Mouse (Mus musculus): ENCODE data around the gene Prickle2.

The Prickle2 gene

DNA sequence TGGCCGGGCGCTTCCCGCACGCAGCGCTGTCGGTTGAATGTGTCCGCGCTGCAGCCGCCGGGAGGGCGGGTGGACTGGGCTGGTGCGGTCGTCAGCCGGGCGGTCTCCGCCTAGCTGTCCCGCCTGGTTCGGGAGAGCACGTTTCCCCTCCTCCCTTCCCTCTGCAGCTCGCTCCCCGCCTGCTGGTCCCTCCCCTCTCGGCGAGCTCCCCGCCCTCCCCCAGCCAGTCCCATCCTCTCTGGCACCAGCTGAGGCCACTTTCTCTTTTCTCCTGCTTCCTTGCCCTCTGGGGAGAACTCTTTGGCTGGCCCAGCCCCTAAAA lies at the start of gene Prickle2:
Gene Prickle2 (minus strand): TSS at position 11 of the 322 bp plus-strand sequence.
- in situ Hi-C loops (cut with MboI, MseI), result no loop called here

GRCm38 (mm10) chr6:92752737-92753136 lies 46.8 kb upstream of the Prickle2 start:
- in situ Hi-C loops (cut with MboI, MseI), result no loop called here

- in situ Hi-C loops (cut with MboI, MseI), result no loop called here
Observed at GRCm38 (mm10) chr6:92749420-92749819, 43.5 kb upstream of the Prickle2 start.

- in situ Hi-C loops (cut with MboI, MseI), result no loop called here
Observed at GRCm38 (mm10) chr6:92743605-92744004, 37.6 kb upstream of the Prickle2 start.

GRCm38 (mm10) chr6:92737116-92737515 lies 31.2 kb upstream of the Prickle2 start:
- in situ Hi-C loops (cut with MboI, MseI), result no loop called here

GRCm38 (mm10) chr6:92733651-92734050 lies 27.7 kb upstream of the Prickle2 start:
- in situ Hi-C loops (cut with MboI, MseI), result no loop called here

GRCm38 (mm10) chr6:92728514-92728913 lies 22.6 kb upstream of the Prickle2 start:
- in situ Hi-C loops (cut with MboI, MseI), result no loop called here

GRCm38 (mm10) chr6:92728084-92728483 lies 22.1 kb upstream of the Prickle2 start:
- in situ Hi-C loops (cut with MboI, MseI), result no loop called here

- in situ Hi-C loops (cut with MboI, MseI), result no loop called here
Observed at GRCm38 (mm10) chr6:92727351-92727986, 21.5 kb upstream of the Prickle2 start.

DNA sequence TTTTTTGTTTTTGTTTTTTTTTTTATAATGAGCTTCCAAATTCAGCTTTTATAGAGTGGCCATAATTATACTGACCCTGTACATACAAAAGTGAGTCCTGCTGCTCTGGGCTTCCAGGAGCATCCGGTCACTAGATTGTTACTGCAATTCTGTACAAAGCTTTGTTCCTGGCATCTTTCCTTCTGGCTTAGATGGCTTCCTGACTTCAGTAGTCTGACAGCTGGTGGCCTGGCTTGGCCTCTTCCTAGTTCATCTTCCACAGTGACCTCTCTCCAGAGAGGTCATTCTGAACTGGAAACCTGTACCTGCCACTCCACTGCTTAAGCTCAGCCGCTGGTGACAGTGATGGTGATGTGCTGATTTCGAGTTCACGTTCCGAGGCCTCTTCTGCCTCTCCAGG lies 20.2 kb upstream of the Prickle2 start:
- in situ Hi-C loops (cut with MboI, MseI), result no loop called here

GRCm38 (mm10) chr6:92724394-92724793 lies 18.4 kb upstream of the Prickle2 start:
- in situ Hi-C loops (cut with MboI, MseI), result no loop called here

DNA sequence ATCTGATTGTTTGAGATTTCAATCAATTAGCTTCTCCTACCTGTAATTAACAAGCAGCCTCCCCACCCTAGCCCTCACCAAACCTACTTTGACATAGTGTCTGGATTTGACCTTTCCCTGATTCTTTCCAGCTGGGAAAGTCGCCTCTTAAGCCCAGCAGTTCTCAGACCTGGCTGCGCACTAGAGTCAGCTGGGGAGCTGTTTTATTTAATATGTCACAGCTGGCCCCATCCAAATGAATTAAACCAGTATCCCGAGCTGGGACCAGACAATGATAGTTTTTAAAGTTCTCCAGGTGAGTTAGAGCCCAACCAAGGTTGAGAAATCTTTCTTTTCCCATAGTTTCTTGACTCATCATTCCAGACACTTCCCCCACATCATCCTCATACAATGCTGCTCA lies 9.9 kb upstream of the Prickle2 start:
- in situ Hi-C loops (cut with MboI, MseI), result loop anchor here in 1 of 2 experiments (10.0 kb wide), 1 partner anchor 1141 kb away; no protein-coding TSS in a partner anchor

DNA sequence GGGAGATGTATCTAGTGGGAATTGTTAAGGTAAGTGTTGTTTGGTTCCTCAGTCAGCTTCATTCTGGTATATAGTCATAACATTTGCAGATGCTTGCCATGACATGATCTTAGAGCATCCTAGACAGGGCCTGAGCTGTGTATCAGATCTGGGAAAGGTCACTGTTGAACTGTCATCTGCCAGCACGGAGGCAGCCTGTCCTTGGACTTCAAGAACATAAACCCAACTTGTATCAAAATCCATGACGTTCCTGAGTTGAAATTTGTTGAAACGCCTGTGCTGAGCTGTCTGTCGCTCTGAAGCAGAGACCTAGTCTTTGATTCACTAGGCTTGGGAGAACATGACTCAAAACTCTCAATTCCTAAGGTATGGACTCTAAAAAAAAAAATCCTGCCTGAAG lies 8.8 kb upstream of the Prickle2 start:
- in situ Hi-C loops (cut with MboI, MseI), result loop anchor here in 1 of 2 experiments (10.0 kb wide), 1 partner anchor 1140 kb away; no protein-coding TSS in a partner anchor

DNA sequence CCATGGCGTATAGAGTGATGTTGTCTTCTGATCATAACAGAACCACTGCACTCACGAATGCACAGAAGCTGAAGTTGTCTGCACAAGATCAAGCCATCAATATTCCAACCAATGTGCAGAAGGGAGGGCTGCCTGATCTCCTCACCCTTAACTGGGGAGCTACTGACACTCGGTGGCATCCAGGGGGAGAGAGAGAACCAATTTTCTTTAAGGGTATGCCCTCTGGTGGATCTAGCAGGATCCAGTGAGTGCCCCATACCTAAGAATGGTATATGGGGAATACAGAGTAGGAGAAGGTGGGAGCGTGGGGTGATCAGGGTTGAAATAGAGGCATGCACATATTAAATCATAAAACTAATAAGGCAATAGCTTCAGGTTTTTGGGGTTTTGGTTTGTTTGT lies 2.2 kb upstream of the Prickle2 start:
- in situ Hi-C loops (cut with MboI, MseI), result no loop called here

DNA sequence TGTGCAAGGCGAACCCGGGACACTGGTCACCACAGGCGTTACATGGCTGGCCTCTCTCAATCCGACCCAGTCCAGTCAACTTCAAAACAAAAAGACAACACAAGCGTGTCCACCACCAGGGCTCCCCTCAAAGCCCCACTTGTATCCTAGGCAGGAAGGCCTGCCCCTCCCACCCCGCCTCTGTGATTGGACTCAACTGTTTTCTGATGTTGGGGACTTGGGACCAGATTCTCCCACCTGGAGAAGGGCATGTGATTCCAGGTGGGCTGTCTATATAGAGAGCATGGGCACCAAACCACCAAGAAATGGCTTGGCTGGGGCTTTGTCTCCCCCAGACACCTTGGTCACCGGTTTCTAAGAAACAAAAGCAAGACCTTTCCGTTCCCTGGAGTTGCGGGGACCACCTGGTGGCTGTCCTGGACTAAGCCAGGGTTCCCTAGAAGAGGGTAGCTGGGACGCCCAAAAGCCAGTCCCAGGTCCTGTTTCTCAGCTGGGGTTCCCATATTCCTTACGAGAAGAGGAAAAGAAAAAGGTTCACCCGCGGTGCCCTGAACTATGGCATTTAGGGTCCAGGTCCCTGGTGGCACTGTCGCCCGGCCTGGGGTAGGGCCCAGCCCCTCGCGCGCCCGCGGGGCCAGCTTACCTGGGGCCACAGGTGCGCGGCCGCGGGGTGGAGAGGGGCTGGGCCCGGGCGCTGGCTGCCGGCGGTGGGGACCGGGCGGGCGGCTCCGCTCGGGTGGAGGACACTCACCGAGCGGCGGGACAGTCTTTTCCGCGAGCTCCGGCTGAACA lies 406 bp downstream of the Prickle2 start:
- in situ Hi-C loops (cut with MboI, MseI), result no loop called here

DNA sequence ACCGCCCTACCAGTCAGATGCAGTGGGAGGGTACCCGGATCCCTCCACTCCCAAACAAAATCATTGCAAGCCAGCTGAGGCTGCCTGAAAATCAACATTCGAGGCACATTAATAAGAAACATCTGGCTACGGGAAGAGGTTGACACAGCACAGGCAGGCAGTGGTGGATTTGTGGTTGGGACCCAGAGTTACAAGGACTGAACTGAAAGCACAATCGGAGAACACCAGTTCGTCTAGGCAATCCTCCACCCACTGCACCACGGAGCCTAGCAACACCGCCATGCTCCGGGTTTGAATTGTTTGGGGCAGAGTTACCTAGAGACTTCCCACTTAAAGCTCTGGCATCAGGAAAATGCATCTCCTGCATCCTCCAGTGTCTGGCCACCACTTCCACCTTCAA lies 1.1 kb downstream of the Prickle2 start:
- in situ Hi-C loops (cut with MboI, MseI), result no loop called here

GRCm38 (mm10) chr6:92699491-92700209 lies 6.3 kb downstream of the Prickle2 start:
- in situ Hi-C loops (cut with MboI, MseI), result no loop called here

GRCm38 (mm10) chr6:92697807-92698206 lies 8.1 kb downstream of the Prickle2 start:
- in situ Hi-C loops (cut with MboI, MseI), result no loop called here

GRCm38 (mm10) chr6:92687317-92687716 lies 18.6 kb downstream of the Prickle2 start:
- in situ Hi-C loops (cut with MboI, MseI), result no loop called here

DNA sequence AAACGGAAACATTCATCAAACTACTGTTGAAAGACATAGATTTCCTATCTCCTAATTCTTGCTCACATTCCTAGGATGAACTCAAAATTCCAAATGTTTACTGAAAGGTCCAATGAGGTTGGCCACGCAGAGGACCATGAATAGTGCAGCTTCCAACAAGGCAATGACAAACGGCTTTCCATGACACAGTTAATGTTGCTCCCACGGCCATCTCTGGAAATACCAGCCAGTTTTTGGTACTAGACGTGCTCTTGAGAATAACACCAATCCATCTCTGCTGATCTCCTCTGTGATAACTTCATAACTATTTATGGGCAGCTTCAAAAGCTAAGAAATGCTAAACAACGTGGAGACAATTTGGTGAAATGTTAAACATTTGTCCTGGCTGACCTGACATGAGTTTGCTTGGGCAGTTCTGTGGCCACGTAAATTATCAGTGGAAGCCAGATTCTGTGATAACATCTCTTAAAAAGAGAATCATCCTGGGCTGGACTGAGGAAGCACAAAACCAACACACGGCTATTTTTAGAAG lies 31.5 kb downstream of the Prickle2 start:
- in situ Hi-C loops (cut with MboI, MseI), result no loop called here

DNA sequence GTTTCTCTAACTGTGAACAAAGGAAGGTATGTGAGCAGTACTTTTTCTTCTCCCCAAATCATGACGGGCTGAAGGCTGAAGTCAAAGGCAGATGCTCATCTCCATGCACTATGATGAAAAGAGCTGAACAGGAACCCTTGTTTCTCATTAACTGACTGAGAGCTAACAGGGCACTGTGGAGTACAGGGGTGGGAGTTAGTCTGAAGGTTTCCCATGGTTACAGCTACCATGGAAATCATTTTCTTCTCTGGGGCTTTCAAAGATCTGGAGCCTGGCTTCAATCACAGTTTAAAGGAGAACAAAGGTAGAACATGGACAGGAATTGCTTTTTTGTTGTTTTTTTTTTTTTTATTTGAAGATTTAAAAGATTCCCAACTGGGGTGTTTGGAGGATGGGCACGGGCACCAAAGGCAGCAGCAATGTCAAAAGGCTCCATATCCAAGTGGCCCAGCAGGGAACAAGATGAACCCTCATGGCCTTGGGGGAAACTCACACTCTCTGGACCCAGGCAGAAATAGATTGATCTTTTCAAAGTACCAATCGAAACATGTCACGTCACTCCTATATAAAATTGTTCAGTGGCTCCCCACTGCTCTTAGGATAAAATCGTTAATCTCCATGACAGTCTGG lies 35.3 kb downstream of the Prickle2 start:
- in situ Hi-C loops (cut with MboI, MseI), result no loop called here

- in situ Hi-C loops (cut with MboI, MseI), result no loop called here
Observed at GRCm38 (mm10) chr6:92669623-92670022, 36.3 kb downstream of the Prickle2 start.
